Mouse (Mus musculus) B cell, adult (primary cell): ENCODE measurements around the gene Vmn1r26. TPM values are rescaled to one million over a fixed set of nuclear protein-coding genes. Genes with fewer than 3 reads are reported as not detected.

ENCODE experiments used
- total RNA-seq: library from RNA; stranded (reverse); gene quantifications from 4 replicates; pipeline ENCODE4 v1.2.4, GENCODE M21; 2023; ENCODE audit not compliant: inconsistent age

The Vmn1r26 gene
- total RNA-seq: not detected in 4 replicates

GRCm38 (mm10) chr6:58015059-58015458 is at the start of gene Vmn1r26:
Vmn1r26 (minus strand) TSS chr6:58015159.

GRCm38 (mm10) chr6:57980710-57981109 is 34.2 kb downstream of the Vmn1r26 start, which contains the start of gene Vmn1r25:
Vmn1r25 (minus strand) TSS chr6:57980810.

GRCm38 (mm10) chr6:57961403-57961802 is 53.6 kb downstream of the Vmn1r26 start, which contains the start of gene Vmn1r24:
Vmn1r24 (minus strand) TSS chr6:57961503.

Other genes starting within 250 kb of the Vmn1r26 start
- gene Vopp1, start 190.0 kb downstream of the Vmn1r26 start, total RNA-seq: 12.5 to 14.7 TPM (median 13.4 TPM) in 4 replicates
- not detected in 4 replicates for gene Vmn1r21, start 164.8 kb downstream of the Vmn1r26 start, total RNA-seq
- not detected in 4 replicates for gene Vmn1r22, start 107.1 kb downstream of the Vmn1r26 start, total RNA-seq
- not detected in 4 replicates for gene Vmn1r23, start 88.3 kb downstream of the Vmn1r26 start, total RNA-seq
- not detected in 4 replicates for gene Vmn1r24, start 53.7 kb downstream of the Vmn1r26 start, total RNA-seq
- not detected in 4 replicates for gene Vmn1r25, start 34.3 kb downstream of the Vmn1r26 start, total RNA-seq
- gene Vmn1r27, start 203.7 kb upstream of the Vmn1r26 start, total RNA-seq: not detected in 4 replicates
- gene Vmn1r28, start 246.9 kb upstream of the Vmn1r26 start, total RNA-seq: not detected in 4 replicates